Mouse (Mus musculus) Muller cell, postnatal 12 days (primary cell): Measurements from ENCODE around the gene Pomc.
A peak's percentile ranks its signal among the peaks of the same experiment; 100 is the strongest.

Experiments
- DNase-seq: peaks from one replicate; pipeline ENCODE4 v3.0.0-alpha.2; 2015; ENCODE audit errors: inconsistent ontology term

Gene Pomc

GRCm38 (mm10) chr12:3968380-3968779 lies 13.6 kb downstream of the Pomc start:
- no peak for DNase-seq

- DNase-seq, result peak; percentile 16
Observed at GRCm38 (mm10) chr12:3973169-3973568, 18.4 kb downstream of the Pomc start.

GRCm38 (mm10) chr12:3980991-3981349 lies 26.2 kb downstream of the Pomc start:
- no peak for DNase-seq

DNA sequence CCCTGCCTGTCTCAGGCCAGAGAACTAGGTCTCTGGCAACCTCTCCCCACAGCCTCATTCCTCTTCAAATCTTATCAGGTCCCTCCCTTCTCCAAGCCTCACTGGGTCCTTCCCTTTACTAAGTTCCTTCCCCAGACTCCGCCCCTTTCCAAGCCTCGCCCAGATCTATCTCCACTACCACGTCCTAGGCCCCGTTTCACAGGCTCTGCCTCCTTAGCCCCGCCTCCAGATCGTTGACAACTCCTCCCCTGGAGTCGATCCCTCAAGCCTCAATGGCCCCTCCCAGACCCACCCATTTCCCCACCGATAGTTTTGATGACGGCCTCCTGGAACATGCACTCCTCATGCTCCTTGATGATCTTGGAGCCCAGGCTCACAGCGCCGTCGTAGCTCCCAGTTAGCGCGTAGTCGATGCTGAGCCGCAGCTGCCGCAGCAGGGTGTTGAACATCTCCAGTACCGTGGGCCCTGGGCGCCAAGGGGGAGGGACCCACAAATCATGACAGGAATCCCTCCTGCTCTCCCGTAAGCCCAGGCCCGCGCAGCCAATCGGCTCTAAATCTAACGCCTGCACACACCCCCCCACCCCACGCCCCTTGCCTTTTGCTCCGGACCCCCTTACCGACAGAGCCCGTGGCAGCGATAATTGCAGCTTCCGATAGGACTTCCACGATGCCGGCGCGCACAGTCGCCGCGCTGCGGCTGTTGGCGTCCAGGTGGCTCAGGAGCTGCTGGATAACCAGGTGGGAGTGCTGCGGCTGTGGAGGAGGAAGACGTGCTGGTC lies 26.8 kb downstream of the Pomc start:
- peak; percentile 90 for DNase-seq

DNA sequence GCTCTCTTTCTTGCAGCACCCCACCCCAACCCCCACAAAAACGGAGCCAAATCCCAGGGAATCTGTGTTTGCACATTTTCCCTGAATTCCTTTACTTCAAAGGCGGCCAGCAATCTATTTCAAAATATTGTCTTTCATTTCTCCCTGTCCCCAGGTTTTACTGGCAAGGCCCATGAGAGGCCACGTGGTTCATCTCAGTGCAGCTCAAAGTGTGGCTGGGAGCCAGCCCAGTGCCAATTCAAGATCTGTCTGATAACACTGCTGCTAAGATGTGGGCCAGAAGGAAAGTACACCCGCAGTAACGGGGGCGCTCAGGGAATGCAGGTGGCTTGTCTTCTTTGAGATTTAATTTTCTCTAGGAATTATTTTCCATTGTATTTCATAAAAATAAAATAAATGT lies 27.5 kb downstream of the Pomc start:
- no peak for DNase-seq

DNA sequence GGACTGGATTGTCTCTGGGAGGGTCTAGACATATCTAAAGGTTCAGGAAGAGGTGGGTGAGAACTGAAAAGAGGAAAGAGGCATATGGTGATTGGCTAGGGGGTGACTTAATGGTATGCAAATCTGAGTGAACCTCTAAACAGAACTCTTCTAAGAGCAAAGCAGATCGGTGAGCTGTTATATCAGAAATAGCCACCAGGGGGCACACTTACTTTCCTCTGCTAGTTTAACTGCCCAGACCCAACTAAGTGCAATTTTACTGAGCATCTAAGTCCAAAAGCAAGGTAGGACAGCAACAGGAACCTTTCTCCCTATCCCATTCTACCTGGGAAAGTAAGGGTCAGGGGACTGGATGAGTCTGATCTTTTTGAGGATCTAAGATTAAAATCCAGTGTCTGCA lies 29.0 kb downstream of the Pomc start:
- DNase-seq, result peak; percentile 72

DNA sequence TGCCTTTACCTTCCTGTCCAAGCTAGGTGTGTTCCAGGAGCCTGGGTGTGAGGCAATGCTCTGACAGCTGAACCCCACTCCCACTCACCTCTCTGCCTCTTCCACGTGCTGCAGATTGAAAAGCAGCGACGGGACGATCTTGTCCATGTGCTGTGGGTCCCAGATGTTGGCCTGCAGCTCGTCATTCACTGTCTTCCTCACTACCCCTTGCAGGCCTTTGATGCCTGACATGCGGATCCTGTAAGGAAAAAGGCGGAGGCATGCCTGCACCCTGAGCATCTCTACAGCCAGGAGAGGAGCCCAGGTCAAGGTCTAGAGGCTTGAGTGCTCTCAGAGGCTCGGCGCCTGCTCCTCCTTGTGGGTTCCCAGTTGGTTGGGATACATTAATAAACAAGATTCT lies 29.7 kb downstream of the Pomc start:
- no peak for DNase-seq

DNA sequence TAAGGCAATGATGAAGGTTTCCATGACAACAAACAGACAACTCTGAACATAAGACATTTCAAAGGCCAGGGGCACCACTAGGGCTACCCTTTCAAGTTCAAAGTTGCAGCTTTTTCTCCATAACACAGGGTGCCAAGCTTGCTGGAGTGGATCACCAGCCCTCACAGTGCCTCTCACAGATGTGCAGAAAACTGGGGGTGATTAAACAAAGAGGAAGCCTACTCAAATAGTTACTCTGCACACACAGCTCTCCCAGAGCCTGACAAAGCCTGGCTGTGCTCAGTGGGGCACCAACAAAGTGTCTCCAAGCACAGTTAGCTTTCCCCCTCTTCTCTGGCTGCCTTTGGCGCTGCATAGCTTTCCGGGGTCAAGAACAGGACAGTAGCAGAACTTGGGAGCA lies 35.2 kb downstream of the Pomc start:
- DNase-seq, result peak; percentile 77

DNA sequence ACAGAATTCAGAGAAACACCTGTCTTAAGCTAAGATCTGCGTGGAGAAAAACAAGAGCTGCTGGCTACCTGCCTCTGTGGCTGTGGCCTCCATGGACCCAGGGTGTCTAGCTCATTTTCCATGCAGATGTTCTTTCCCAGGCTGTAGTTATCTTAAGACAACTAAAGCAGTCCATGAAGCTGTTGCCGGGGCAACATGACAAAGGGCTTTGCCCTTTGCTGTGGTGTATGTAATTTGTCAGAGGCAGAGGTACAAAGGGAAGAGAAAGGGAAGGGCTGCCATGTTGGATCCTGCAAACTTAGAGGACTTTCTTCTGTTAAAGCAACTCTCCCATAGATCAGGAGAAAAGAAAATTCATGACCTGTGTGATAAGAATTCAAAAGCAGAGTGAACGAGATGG lies 36.3 kb downstream of the Pomc start:
- no peak for DNase-seq

GRCm38 (mm10) chr12:3996749-3997148 lies 42.0 kb downstream of the Pomc start:
- DNase-seq, result no peak

- no peak for DNase-seq
Observed at GRCm38 (mm10) chr12:4000406-4000805, 45.7 kb downstream of the Pomc start.

DNA sequence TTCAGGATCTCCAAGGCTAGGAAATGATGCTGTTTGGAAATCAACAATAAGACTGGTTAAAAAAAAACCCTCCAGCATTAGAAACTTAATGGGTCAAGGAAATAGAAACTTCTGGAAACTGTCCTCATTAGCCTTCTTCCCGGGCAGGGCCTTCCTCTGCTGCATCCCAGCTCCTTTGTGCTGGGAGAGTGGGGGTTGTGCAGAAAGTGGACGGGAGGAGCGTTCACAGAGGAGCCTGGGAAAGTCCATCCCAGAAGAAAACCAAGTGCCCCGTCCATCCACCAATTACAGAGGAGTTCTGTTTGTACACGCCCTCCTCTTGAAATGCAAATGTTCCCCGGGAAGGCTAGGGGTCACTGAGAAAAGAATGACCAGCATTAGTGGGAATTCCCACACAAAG lies 49.9 kb downstream of the Pomc start:
- no peak for DNase-seq

DNA sequence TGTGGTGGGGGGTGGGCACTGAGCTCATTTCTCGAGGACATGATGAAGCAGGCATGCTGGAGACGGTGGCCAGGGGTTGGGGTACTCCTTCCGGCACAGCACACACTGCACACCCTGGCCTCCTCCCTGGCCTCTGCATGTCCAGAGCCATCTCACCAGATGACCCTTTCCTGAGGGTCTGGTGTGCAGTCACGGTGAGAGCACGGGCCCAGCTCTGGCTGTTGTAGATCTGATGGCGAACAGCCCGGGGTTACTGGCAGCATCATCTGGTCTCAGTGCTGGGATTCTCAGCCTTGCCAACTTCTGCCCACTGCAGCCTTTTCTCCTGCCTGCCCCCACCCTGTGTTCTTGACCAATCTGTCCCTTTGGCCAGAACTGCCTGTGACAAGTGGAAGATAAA lies 51.3 kb downstream of the Pomc start:
- peak; percentile 48 for DNase-seq

DNA sequence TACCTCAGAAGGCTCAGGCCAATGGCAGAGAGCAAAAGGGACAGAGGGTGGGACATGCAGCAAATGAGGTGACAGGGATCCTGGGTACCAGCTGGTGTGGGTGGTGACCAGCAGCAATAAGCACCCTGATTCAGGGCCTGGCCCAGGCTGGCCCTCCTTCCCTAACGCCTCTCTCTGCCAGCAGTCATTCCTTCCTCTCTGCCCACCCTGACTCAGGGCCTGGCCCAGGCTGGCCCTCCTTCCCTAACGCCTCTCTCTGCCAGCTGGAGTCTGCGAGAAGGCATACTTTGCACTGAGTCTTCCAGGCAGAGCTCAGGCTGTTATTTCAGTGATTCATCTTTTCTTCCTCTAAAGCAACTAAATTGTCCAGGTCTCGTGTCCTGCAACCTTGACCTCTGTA lies 52.4 kb downstream of the Pomc start:
- peak; percentile 79 for DNase-seq

DNA sequence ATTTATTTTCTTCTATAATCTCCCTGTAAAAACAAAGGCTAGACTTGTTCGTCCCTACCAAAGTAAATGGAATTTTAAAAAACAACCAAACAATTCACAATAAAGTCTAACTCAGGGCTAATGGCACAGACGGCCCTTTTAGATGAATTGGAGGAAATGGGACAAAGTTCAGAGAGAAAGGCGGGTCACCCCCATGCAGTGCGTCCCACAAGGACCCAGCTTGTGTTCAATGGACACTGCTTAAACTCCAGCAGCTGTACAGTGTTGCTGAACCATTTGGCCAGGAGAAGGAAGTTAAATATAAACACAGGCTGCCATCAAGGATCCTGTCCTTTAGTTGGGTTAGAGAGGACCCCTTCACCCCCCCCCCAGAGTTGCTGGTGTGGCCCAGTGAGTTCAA lies 53.0 kb downstream of the Pomc start:
- no peak for DNase-seq

DNA sequence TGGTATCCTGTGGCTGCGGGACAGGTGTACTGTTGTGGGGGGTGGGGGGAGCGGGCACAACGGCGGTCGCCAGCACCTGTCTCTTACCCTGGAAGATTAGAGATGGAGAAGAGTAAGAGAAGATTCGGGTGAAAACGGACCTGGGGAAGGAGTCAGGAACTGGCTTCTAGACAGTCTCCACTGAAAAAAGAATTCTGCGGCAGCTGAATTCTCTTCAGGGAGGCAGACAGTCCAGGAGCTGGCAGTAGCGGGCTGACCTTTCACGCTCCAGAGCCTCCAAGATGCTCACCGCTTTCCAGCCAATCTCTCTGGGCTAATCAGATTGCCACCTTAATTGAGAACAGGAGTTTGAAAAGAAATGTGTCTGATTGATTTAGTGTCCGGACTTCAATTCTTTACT lies 54.0 kb downstream of the Pomc start:
- peak; percentile 48 for DNase-seq
